Mouse (Mus musculus): Measurements from ENCODE around the gene Cyb5rl.
A peak's percentile ranks its signal among the peaks of the same experiment; 100 is the strongest.

GRCm38 (mm10) chr4:107052962-107053553 lies 13.7 kb upstream of the Cyb5rl start:
- TF ChIP-seq CTCF (IDR thresholded peaks at IDR 0.05) (peak; percentile 33), POLR2A (IDR thresholded peaks at IDR 0.05; ENCODE audit: insufficient read depth, low read depth, low read length) (no peak), EP300 (IDR thresholded peaks at IDR 0.05; ENCODE audit: insufficient read depth, low read depth, low read length) (no peak)
